Mouse (Mus musculus): Measurements from ENCODE around the gene Hsd17b13. TPM values are rescaled to one million over a fixed set of nuclear protein-coding genes. Genes with fewer than 3 reads are reported as not detected.
"Not testable (repeated sequence)": the region's sequence is repeated elsewhere in the genome, so short reads cannot be mapped to it uniquely, and the experiment has no call there.

Hsd17b13 gene
- 459 and 502 TPM in 2 replicates for polyA plus RNA-seq (2015; fragmentation: Nextera tagmentation; extraction: Ambion mirVana)

GRCm38 (mm10) chr5:103977297-103977696 is at the start of gene Hsd17b13:
Gene Hsd17b13, minus strand, starts transcription at chr5:103977410.
- Histone ChIP-seq H3K4me3 (ENCODE audit: low read depth, low read length) (peak within 1 kb of the TSS; percentile 31), H3K4me2 (ENCODE audit: low read depth, low read length) (peak within 1 kb of the TSS; percentile 57), H3K36me3 (replicated peaks; ENCODE audit: insufficient read depth, low read length) (no peaks in the 10 kb centered on the region), H3K9ac (replicated peaks) (peak within 1 kb of the TSS; percentile 52), H3K4me1 (ENCODE audit: insufficient read depth) (peaks cover 20% of the 10 kb centered on the region; the same call in 1 of the 2 replicates), H3K27ac (ENCODE audit: low read depth) (peak within 1 kb of the TSS; percentile 84), H3K9me3 (ENCODE audit: low read length) (no peaks in the 10 kb centered on the region), H3K27me3 (ENCODE audit: insufficient read depth, low read length) (no peaks in the 10 kb centered on the region)
- DNase-seq (peak; percentile 59), ATAC-seq (peak; percentile 94)
- peak; percentile 69; the same call in 1 of the 2 replicates for TF ChIP-seq EP300 (IDR thresholded peaks at IDR 0.05; ENCODE audit: low read depth)
- no peak for TF ChIP-seq CTCF (IDR thresholded peaks at IDR 0.05; ENCODE audit: low read depth)
- 52% methylated on average over 4 of the region's 4 CpGs for WGBS (ENCODE audit: insufficient replicate concordance)

- Histone ChIP-seq H3K4me1 (ENCODE audit: insufficient read depth) (peaks cover 28% of the 10 kb centered on the region), H3K9me3 (ENCODE audit: low read length) (no peaks in the 10 kb centered on the region), H3K27ac (ENCODE audit: low read depth) (no peak overlapping the region), H3K4me2 (ENCODE audit: low read depth, low read length) (peak overlapping the region; percentile 59), H3K9ac (replicated peaks) (no peak overlapping the region), H3K27me3 (ENCODE audit: insufficient read depth, low read length) (no peaks in the 10 kb centered on the region), H3K4me3 (ENCODE audit: low read depth, low read length) (0 out of 2 replicates have a peak overlapping the region, but pooled peaks have one; percentile 25), H3K36me3 (replicated peaks; ENCODE audit: insufficient read depth, low read length) (no peaks in the 10 kb centered on the region)
- ATAC-seq (no peak), DNase-seq (no peak)
- WGBS (ENCODE audit: insufficient replicate concordance) = 36% methylated on average over 17 of the region's 17 CpGs
- TF ChIP-seq CTCF (IDR thresholded peaks at IDR 0.05; ENCODE audit: low read depth) = no peak
- no peak for TF ChIP-seq EP300 (IDR thresholded peaks at IDR 0.05; ENCODE audit: low read depth)
These were observed 48.1 kb upstream of the Hsd17b13 start for GRCm38 (mm10) chr5:104025245-104025854.

- H3K9me3 ChIP-seq (ENCODE audit: low read length) = no peaks in the 10 kb centered on the region
- ATAC-seq (no peak), DNase-seq (no peak)
- H3K36me3 ChIP-seq (replicated peaks; ENCODE audit: insufficient read depth, low read length) = no peaks in the 10 kb centered on the region
- no peak overlapping the region for H3K9ac ChIP-seq (replicated peaks)
- WGBS (ENCODE audit: insufficient replicate concordance) = 80% methylated on average over 11 of the region's 11 CpGs
- H3K4me3 ChIP-seq (ENCODE audit: low read depth, low read length) = no peak overlapping the region
- H3K27ac ChIP-seq (ENCODE audit: low read depth) = no peak overlapping the region
- peaks cover 31% of the 10 kb centered on the region for H3K4me1 ChIP-seq (ENCODE audit: insufficient read depth)
- H3K27me3 ChIP-seq (ENCODE audit: insufficient read depth, low read length) = no peaks in the 10 kb centered on the region
- TF ChIP-seq EP300 (IDR thresholded peaks at IDR 0.05; ENCODE audit: low read depth) (no peak), CTCF (IDR thresholded peaks at IDR 0.05; ENCODE audit: low read depth) (no peak)
- peak overlapping the region; percentile 59; the same call in 1 of the 2 replicates for H3K4me2 ChIP-seq (ENCODE audit: low read depth, low read length)
These were observed 47.6 kb upstream of the Hsd17b13 start for GRCm38 (mm10) chr5:104024762-104025161.

GRCm38 (mm10) chr5:104024193-104024592 is 47.0 kb upstream of the Hsd17b13 start:
- H3K4me1 ChIP-seq (ENCODE audit: insufficient read depth) = peaks cover 37% of the 10 kb centered on the region

GRCm38 (mm10) chr5:104023289-104024020 is 46.2 kb upstream of the Hsd17b13 start:
- no peaks in the 10 kb centered on the region for H3K36me3 ChIP-seq (replicated peaks; ENCODE audit: insufficient read depth, low read length)
- 0 out of 2 replicates have a peak overlapping the region, but pooled peaks have one; percentile 4 for H3K4me3 ChIP-seq (ENCODE audit: low read depth, low read length)
- H3K27me3 ChIP-seq (ENCODE audit: insufficient read depth, low read length) = no peaks in the 10 kb centered on the region
- H3K4me1 ChIP-seq (ENCODE audit: insufficient read depth) = peaks cover 37% of the 10 kb centered on the region
- no peak for ATAC-seq
- peak overlapping the region; percentile 89 for H3K27ac ChIP-seq (ENCODE audit: low read depth)
- 33% methylated on average over 8 of the region's 8 CpGs for WGBS (ENCODE audit: insufficient replicate concordance)
- no peak for DNase-seq
- H3K4me2 ChIP-seq (ENCODE audit: low read depth, low read length) = peak overlapping the region; percentile 49
- no peak for TF ChIP-seq EP300 (IDR thresholded peaks at IDR 0.05; ENCODE audit: low read depth)
- no peaks in the 10 kb centered on the region for H3K9me3 ChIP-seq (ENCODE audit: low read length)
- H3K9ac ChIP-seq (replicated peaks) = no peak overlapping the region

More at GRCm38 (mm10) chr5:104024193-104024592, 47.0 kb upstream of the Hsd17b13 start:
- not testable (repeated sequence) for H3K4me2 ChIP-seq (ENCODE audit: low read depth, low read length); H3K9ac ChIP-seq (replicated peaks); H3K9me3 ChIP-seq (ENCODE audit: low read length); H3K4me3 ChIP-seq (ENCODE audit: low read depth, low read length); H3K27me3 ChIP-seq (ENCODE audit: insufficient read depth, low read length); ATAC-seq; DNase-seq; H3K36me3 ChIP-seq (replicated peaks; ENCODE audit: insufficient read depth, low read length)
- peak overlapping the region; percentile 89; the same call in 1 of the 2 replicates for H3K27ac ChIP-seq (ENCODE audit: low read depth)
- WGBS (ENCODE audit: insufficient replicate concordance) = 73% methylated on average over 5 of the region's 5 CpGs

- DNase-seq (no peak), ATAC-seq (no peak)
- Histone ChIP-seq H3K9ac (replicated peaks) (peak overlapping the region; percentile 61; the same call in 1 of the 2 replicates), H3K4me1 (ENCODE audit: insufficient read depth) (peaks cover 37% of the 10 kb centered on the region), H3K27me3 (ENCODE audit: insufficient read depth, low read length) (no peaks in the 10 kb centered on the region), H3K36me3 (replicated peaks; ENCODE audit: insufficient read depth, low read length) (peaks cover 5% of the 10 kb centered on the region; the same call in 1 of the 2 replicates), H3K4me2 (ENCODE audit: low read depth, low read length) (peak overlapping the region; percentile 79), H3K4me3 (ENCODE audit: low read depth, low read length) (peak overlapping the region; percentile 52), H3K27ac (ENCODE audit: low read depth) (peak overlapping the region; percentile 89), H3K9me3 (ENCODE audit: low read length) (no peaks in the 10 kb centered on the region)
- 32% methylated on average over 5 of the region's 5 CpGs for WGBS (ENCODE audit: insufficient replicate concordance)
- TF ChIP-seq EP300 (IDR thresholded peaks at IDR 0.05; ENCODE audit: low read depth) (no peak), CTCF (IDR thresholded peaks at IDR 0.05; ENCODE audit: low read depth) (no peak)
These were observed 45.3 kb upstream of the Hsd17b13 start for GRCm38 (mm10) chr5:104022558-104022957.
